Mouse (Mus musculus): ENCODE measurements around the gene Epm2aip1. TPM values are rescaled to one million over a fixed set of nuclear protein-coding genes. Genes with fewer than 3 reads are reported as not detected.

Gene Epm2aip1
- total RNA-seq, 1 experiment, result 9.6 TPM

GRCm38 (mm10) chr9:111287956-111288355 lies 16.2 kb downstream of the Epm2aip1 start:
- Histone ChIP-seq H3K9ac (ENCODE audit: insufficient read depth, low read depth, low read length, poor library complexity, severe bottlenecking) (no peak overlapping the region), H3K4me1 (ENCODE audit: control insufficient read depth in 2 of 2, insufficient read depth in 2 of 2, low read length in 2 of 2, poor library complexity in 1 of 2) (peaks cover 5 to 13% of the 10 kb centered on the region in 2 experiments; a peak in 2 of 4 replicates), H3K4me3 (ENCODE audit: insufficient read depth in 1 of 2, low read depth in 1 of 2, low read length in 2 of 2, poor library complexity in 1 of 2, severe bottlenecking in 1 of 2) (no peak overlapping the region), H3K36me3 (ENCODE audit: control insufficient read depth, insufficient read depth, low read length, poor library complexity, severe bottlenecking) (no peaks in the 10 kb centered on the region), H3K27ac (ENCODE audit: insufficient read depth, low read depth, low read length, poor library complexity, severe bottlenecking) (no peak overlapping the region), H3K9me3 (ENCODE audit: control insufficient read depth, insufficient read depth, low read depth, low read length) (no peaks in the 10 kb centered on the region)
- no peak for TF ChIP-seq HCFC1 (IDR thresholded peaks at IDR 0.05; ENCODE audit: borderline replicate concordance, insufficient read depth, low read length)
- TF ChIP-seq ZNF384 (IDR thresholded peaks at IDR 0.05; ENCODE audit: low read depth, low read length), result no peak
- TF ChIP-seq CHD2 (IDR thresholded peaks at IDR 0.05; ENCODE audit: low read depth, low read length), result no peak
- TF ChIP-seq ZC3H11A (IDR thresholded peaks at IDR 0.05; ENCODE audit: borderline replicate concordance, low read depth, low read length), result no peak
- no peak for TF ChIP-seq MAFK (IDR thresholded peaks at IDR 0.05; ENCODE audit: insufficient read depth, low read depth, low read length)
- DNase-seq (ENCODE audit: low read depth, low spot score), result no peak
- in situ Hi-C loops (cut with MboI; ENCODE audit: low sequenced_read_pairs in 2 of 2, unreplicated experiment in 2 of 2), result no loop called here

GRCm38 (mm10) chr9:111289294-111289831 lies 17.6 kb downstream of the Epm2aip1 start:
- H3K4me3 ChIP-seq (ENCODE audit: insufficient read depth in 1 of 2, low read depth in 1 of 2, low read length in 2 of 2, poor library complexity in 1 of 2, severe bottlenecking in 1 of 2), result no peak overlapping the region
- DNase-seq (ENCODE audit: low read depth, low spot score), result peak; percentile 61

GRCm38 (mm10) chr9:111289832-111290339 lies 18.2 kb downstream of the Epm2aip1 start:
- H3K4me1 ChIP-seq (ENCODE audit: control insufficient read depth in 2 of 2, insufficient read depth in 2 of 2, low read length in 2 of 2, poor library complexity in 1 of 2), result peaks cover 5 to 11% of the 10 kb centered on the region in 2 experiments; a peak in 2 of 4 replicates
- no peaks in the 10 kb centered on the region for H3K36me3 ChIP-seq (ENCODE audit: control insufficient read depth, insufficient read depth, low read length, poor library complexity, severe bottlenecking)
- no peaks in the 10 kb centered on the region for H3K9me3 ChIP-seq (ENCODE audit: control insufficient read depth, insufficient read depth, low read depth, low read length)
- in situ Hi-C loops (cut with MboI; ENCODE audit: low sequenced_read_pairs in 2 of 2, unreplicated experiment in 2 of 2), result no loop called here
- TF ChIP-seq ZC3H11A (IDR thresholded peaks at IDR 0.05; ENCODE audit: borderline replicate concordance, low read depth, low read length) (peak; percentile 37; the same call in 1 of the 2 replicates), CHD2 (IDR thresholded peaks at IDR 0.05; ENCODE audit: low read depth, low read length) (no peak)
- peak; percentile 70 for DNase-seq (ENCODE audit: low read depth, low spot score)
- no peak overlapping the region for H3K27ac ChIP-seq (ENCODE audit: insufficient read depth, low read depth, low read length, poor library complexity, severe bottlenecking)
- peak overlapping the region; percentile 62; the same call in 1 of the 2 replicates for H3K9ac ChIP-seq (ENCODE audit: insufficient read depth, low read depth, low read length, poor library complexity, severe bottlenecking)
- peak overlapping the region in 1 of 2 experiments; percentile 15; a peak in 1 of 4 replicates for H3K4me3 ChIP-seq (ENCODE audit: insufficient read depth in 1 of 2, low read depth in 1 of 2, low read length in 2 of 2, poor library complexity in 1 of 2, severe bottlenecking in 1 of 2)

More at GRCm38 (mm10) chr9:111289294-111289831, 17.6 kb downstream of the Epm2aip1 start:
- Histone ChIP-seq H3K27ac (ENCODE audit: insufficient read depth, low read depth, low read length, poor library complexity, severe bottlenecking) (no peak overlapping the region; the same call in 1 of the 2 replicates), H3K36me3 (ENCODE audit: control insufficient read depth, insufficient read depth, low read length, poor library complexity, severe bottlenecking) (no peaks in the 10 kb centered on the region), H3K4me1 (ENCODE audit: control insufficient read depth in 2 of 2, insufficient read depth in 2 of 2, low read length in 2 of 2, poor library complexity in 1 of 2) (peaks cover 5 to 13% of the 10 kb centered on the region in 2 experiments; a peak in 2 of 4 replicates), H3K9me3 (ENCODE audit: control insufficient read depth, insufficient read depth, low read depth, low read length) (no peaks in the 10 kb centered on the region), H3K9ac (ENCODE audit: insufficient read depth, low read depth, low read length, poor library complexity, severe bottlenecking) (no peak overlapping the region; the same call in 1 of the 2 replicates)
- no peak for TF ChIP-seq ZC3H11A (IDR thresholded peaks at IDR 0.05; ENCODE audit: borderline replicate concordance, low read depth, low read length)
- no peak for TF ChIP-seq HCFC1 (IDR thresholded peaks at IDR 0.05; ENCODE audit: borderline replicate concordance, insufficient read depth, low read length)
- TF ChIP-seq MAFK (IDR thresholded peaks at IDR 0.05; ENCODE audit: insufficient read depth, low read depth, low read length), result no peak
- no peak for TF ChIP-seq CHD2 (IDR thresholded peaks at IDR 0.05; ENCODE audit: low read depth, low read length)
- no peak for TF ChIP-seq ZNF384 (IDR thresholded peaks at IDR 0.05; ENCODE audit: low read depth, low read length)
- in situ Hi-C loops (cut with MboI; ENCODE audit: low sequenced_read_pairs in 2 of 2, unreplicated experiment in 2 of 2), result no loop called here

GRCm38 (mm10) chr9:111290539-111291100 lies 18.9 kb downstream of the Epm2aip1 start:
- no peaks in the 10 kb centered on the region for H3K36me3 ChIP-seq (ENCODE audit: control insufficient read depth, insufficient read depth, low read length, poor library complexity, severe bottlenecking)
- TF ChIP-seq MAFK (IDR thresholded peaks at IDR 0.05; ENCODE audit: insufficient read depth, low read depth, low read length), result no peak
- TF ChIP-seq ZC3H11A (IDR thresholded peaks at IDR 0.05; ENCODE audit: borderline replicate concordance, low read depth, low read length), result no peak
- no peak for TF ChIP-seq HCFC1 (IDR thresholded peaks at IDR 0.05; ENCODE audit: borderline replicate concordance, insufficient read depth, low read length)
- no peak for TF ChIP-seq ZNF384 (IDR thresholded peaks at IDR 0.05; ENCODE audit: low read depth, low read length)
- no peak for TF ChIP-seq CHD2 (IDR thresholded peaks at IDR 0.05; ENCODE audit: low read depth, low read length)
- peaks cover 5 to 13% of the 10 kb centered on the region in 2 experiments; a peak in 2 of 4 replicates for H3K4me1 ChIP-seq (ENCODE audit: control insufficient read depth in 2 of 2, insufficient read depth in 2 of 2, low read length in 2 of 2, poor library complexity in 1 of 2)
- no peaks in the 10 kb centered on the region for H3K9me3 ChIP-seq (ENCODE audit: control insufficient read depth, insufficient read depth, low read depth, low read length)
- in situ Hi-C loops (cut with MboI; ENCODE audit: low sequenced_read_pairs in 2 of 2, unreplicated experiment in 2 of 2), result no loop called here
- no peak overlapping the region for H3K4me3 ChIP-seq (ENCODE audit: insufficient read depth in 1 of 2, low read depth in 1 of 2, low read length in 2 of 2, poor library complexity in 1 of 2, severe bottlenecking in 1 of 2)
- DNase-seq (ENCODE audit: low read depth, low spot score), result no peak
- H3K9ac ChIP-seq (ENCODE audit: insufficient read depth, low read depth, low read length, poor library complexity, severe bottlenecking), result no peak overlapping the region
- no peak overlapping the region for H3K27ac ChIP-seq (ENCODE audit: insufficient read depth, low read depth, low read length, poor library complexity, severe bottlenecking)

All from ES-E14 (cell line).